Mouse (Mus musculus) MEL (cell line): ENCODE results near the gene Gm10031.

Experiments
- BHLHE40 ChIP-seq: IDR thresholded peaks from 2 replicates; pipeline ENCODE4 v1.6.1; 2012; ENCODE audit warnings: low read depth, mild to moderate bottlenecking, inconsistent platforms, low read length, improper control_type of control experiment, borderline replicate concordance
- CTCF ChIP-seq, 3 experiments: IDR thresholded peaks in 2 of 3; conservative IDR thresholded peaks in 1 of 3; 2 replicates each; pipeline ENCODE4 v1.5.1; 2011 to 2012; ENCODE audit warnings: low read length in 3 of 3, low read depth in 2 of 3, mild to moderate bottlenecking in 2 of 3, improper control_type of control experiment in 1 of 3, inconsistent platforms in 1 of 3, mixed read lengths in 1 of 3, moderate library complexity in 1 of 3; ENCODE audit not compliant: control insufficient read depth in 1 of 3, insufficient read depth in 1 of 3, poor library complexity in 1 of 3, severe bottlenecking in 1 of 3
- EP300 ChIP-seq, 2 experiments: IDR thresholded peaks; 2 replicates each; pipeline ENCODE4 v1.6.1; 2011; ENCODE audit warnings: improper control_type of control experiment in 2 of 2, low read length in 2 of 2, low read depth in 1 of 2, mild to moderate bottlenecking in 1 of 2
- HCFC1 ChIP-seq: IDR thresholded peaks from 2 replicates; pipeline ENCODE4 v1.6.1; 2012; ENCODE audit warnings: low read depth, mild to moderate bottlenecking, inconsistent platforms, low read length, improper control_type of control experiment, moderate library complexity
- MXI1 ChIP-seq: IDR thresholded peaks from 2 replicates; pipeline ENCODE4 v1.6.1; 2011; ENCODE audit warnings: mild to moderate bottlenecking, low read depth, low read length, improper control_type of control experiment
- MYC ChIP-seq: IDR thresholded peaks from 2 replicates; pipeline ENCODE4 v1.6.1; 2011; ENCODE audit warnings: low read depth, mild to moderate bottlenecking, low read length, improper control_type of control experiment, moderate library complexity
- POLR2A ChIP-seq, 2 experiments: IDR thresholded peaks; 2 replicates each; pipeline ENCODE4 v1.6.1; 2011 to 2012; ENCODE audit warnings: low read length in 2 of 2, mild to moderate bottlenecking in 2 of 2, control low read depth in 1 of 2, improper control_type of control experiment in 1 of 2, low read depth in 1 of 2, moderate library complexity in 1 of 2; ENCODE audit not compliant: control insufficient read depth in 1 of 2, insufficient read depth in 1 of 2, poor library complexity in 1 of 2
- POLR2AphosphoS2 ChIP-seq: IDR thresholded peaks from 2 replicates; pipeline ENCODE4 v1.6.1; 2011; ENCODE audit warnings: low read length, improper control_type of control experiment
- RAD21 ChIP-seq: IDR thresholded peaks from 2 replicates; pipeline ENCODE4 v1.6.1; 2011; ENCODE audit warnings: mild to moderate bottlenecking, low read depth, low read length, improper control_type of control experiment
- SMC3 ChIP-seq: IDR thresholded peaks from 2 replicates; pipeline ENCODE4 v1.6.1; 2011; ENCODE audit warnings: low read depth, low read length, improper control_type of control experiment
- USF2 ChIP-seq, 2 experiments: IDR thresholded peaks; 2 replicates each; pipeline ENCODE4 v1.6.1; 2011 to 2012; ENCODE audit warnings: improper control_type of control experiment in 2 of 2, low read length in 2 of 2, borderline replicate concordance in 1 of 2, inconsistent platforms in 1 of 2, low read depth in 1 of 2, mild to moderate bottlenecking in 1 of 2; ENCODE audit not compliant: insufficient read depth in 1 of 2

GRCm38 (mm10) chr1:156566132-156566531 lies 42.3 kb downstream of the Gm10031 start:
- TF ChIP-seq SMC3 (peak; percentile 35), EP300 (IDR thresholded peaks at IDR 0.05; ENCODE audit: low read depth in 1 of 2, low read length in 2 of 2) (no peak), MYC (no peak), CTCF (IDR thresholded peaks at IDR 0.05 in 2 of 3, conservative IDR thresholded peaks at IDR 0.05 in 1 of 3; ENCODE audit: control insufficient read depth in 1 of 3, insufficient read depth in 1 of 3, low read depth in 2 of 3, low read length in 3 of 3, poor library complexity in 1 of 3, severe bottlenecking in 1 of 3) (peak; percentile 46 to 56 (median 47)), MXI1 (no peak), HCFC1 (no peak), USF2 (IDR thresholded peaks at IDR 0.05; ENCODE audit: borderline replicate concordance in 1 of 2, insufficient read depth in 1 of 2, low read depth in 1 of 2, low read length in 2 of 2) (no peak), POLR2AphosphoS2 (no peak), POLR2A (IDR thresholded peaks at IDR 0.05; ENCODE audit: control insufficient read depth in 1 of 2, insufficient read depth in 1 of 2, low read depth in 1 of 2, low read length in 2 of 2, poor library complexity in 1 of 2) (no peak), RAD21 (no peak), BHLHE40 (no peak)
